Mouse (Mus musculus) stomach, postnatal 0 days (tissue): ENCODE data around the gene Dcst2. TPM values are rescaled to one million over a fixed set of nuclear protein-coding genes. Genes with fewer than 3 reads are reported as not detected.

Source experiments
- ATAC-seq: fragments of 200-750 bp; cut with Nextera tagmentation; 2 replicates; pipeline ENCODE4 v1.8.0; 2017; ENCODE audit not compliant: low FRiP score, low TSS enrichment
- DNase-seq: peaks from one replicate; pipeline ENCODE4 v3.0.0-alpha.2; 2016; ENCODE audit warnings: low spot score
- H3K27ac ChIP-seq: fragments of 300-500 bp; sonication (generic); replicated peaks from 2 replicates; pipeline ENCODE4 v1.5.1; 2014; ENCODE audit warnings: mild to moderate bottlenecking, control low read depth
- H3K27me3 ChIP-seq: fragments of 300-500 bp; sonication (generic); 2 replicates; pipeline ENCODE4 v1.6.1; 2014; ENCODE audit warnings: low read length; ENCODE audit not compliant: control insufficient read depth, insufficient read depth
- H3K36me3 ChIP-seq: fragments of 300-500 bp; sonication (generic); 2 replicates; pipeline ENCODE4 v1.6.1; 2014; ENCODE audit warnings: low read length, mixed read lengths; ENCODE audit not compliant: control insufficient read depth, insufficient read depth
- H3K4me1 ChIP-seq: fragments of 300-500 bp; sonication (generic); replicated peaks from 2 replicates; pipeline ENCODE4 v1.6.1; 2014; ENCODE audit warnings: antibody characterized with exemption; ENCODE audit not compliant: control insufficient read depth, insufficient read depth
- H3K4me2 ChIP-seq: fragments of 300-500 bp; sonication (generic); replicated peaks from 2 replicates; pipeline ENCODE4 v1.6.1; 2014; ENCODE audit warnings: low read depth, mild to moderate bottlenecking, control low read depth, moderate library complexity
- H3K4me3 ChIP-seq: fragments of 300-500 bp; sonication (generic); 2 replicates; pipeline ENCODE4 v1.5.1; 2014; ENCODE audit warnings: low read depth, low read length, control low read depth
- H3K9ac ChIP-seq: fragments of 300-500 bp; sonication (generic); 2 replicates; pipeline ENCODE4 v1.6.1; 2014; ENCODE audit warnings: mild to moderate bottlenecking, low read length, control low read depth, mixed read lengths
- H3K9me3 ChIP-seq: fragments of 300-500 bp; sonication (generic); 2 replicates; pipeline ENCODE4 v1.6.1; 2016; ENCODE audit warnings: low read length; ENCODE audit not compliant: control insufficient read depth
- CTCF ChIP-seq: IDR thresholded peaks from 2 replicates; pipeline ENCODE4 v1.5.1; 2016; ENCODE audit warnings: antibody characterized with exemption, low read depth, mild to moderate bottlenecking, moderate library complexity
- EP300 ChIP-seq: optimal IDR thresholded peaks from 2 replicates; pipeline ENCODE3; 2016; ENCODE audit warnings: antibody characterized with exemption
- WGBS: fragments of 180-500 bp; shearing (Covaris S2); extraction: QIAGEN DNeasy Blood & Tissue Kit; methylation state at CpG from one replicate; pipeline ENCODE4 v1.1.7; 2014; 5-methylcytosine and 5-hydroxymethylcytosine counted together
- polyA plus RNA-seq: library from polyadenylated mRNA; unstranded; fragments of >200 nt; fragmentation: Nextera tagmentation; extraction: Ambion mirVana; gene quantifications from 2 replicates; pipeline ENCODE4 v1.2.1, GENCODE M21; 2015

Dcst2 gene
- polyA plus RNA-seq, 1 experiment from 2014 or later: 0.33 TPM

DNA sequence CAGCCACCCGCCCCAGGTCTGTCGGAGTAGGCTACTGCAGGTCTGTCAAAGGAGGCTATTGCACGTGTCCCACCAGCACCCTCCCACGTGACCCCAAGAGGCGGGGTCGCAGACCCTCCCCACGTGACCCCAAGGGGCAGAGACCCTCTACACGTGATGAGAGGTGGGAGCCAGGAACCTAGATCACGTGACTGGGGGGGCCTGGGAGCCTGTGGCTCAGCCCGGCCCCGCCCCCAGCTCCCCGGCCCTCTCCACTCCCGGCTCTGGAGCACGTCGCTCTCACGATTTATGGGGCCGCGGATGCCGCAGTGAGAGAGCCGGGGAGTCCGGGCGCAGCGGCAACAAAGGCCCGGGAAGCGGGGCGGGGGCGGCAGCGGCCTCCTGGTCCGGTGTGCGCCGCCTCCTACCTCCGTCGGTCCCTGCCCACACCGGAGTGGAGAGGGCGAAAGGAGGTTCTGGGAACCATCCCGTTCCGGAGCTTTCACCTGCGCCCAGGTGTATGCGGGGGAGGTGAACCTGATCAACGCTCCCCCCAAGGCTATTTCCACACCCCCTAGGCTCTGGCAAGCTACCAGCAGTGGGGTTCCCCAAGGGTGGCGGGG, 41.1 kb upstream of the Dcst2 start:
- Histone ChIP-seq H3K9ac (peak overlapping the region; percentile 47), H3K27ac (no peak overlapping the region; the same call in 1 of the 2 replicates), H3K4me1 (peaks cover 13% of the 10 kb centered on the region), H3K4me3 (peak overlapping the region; percentile 56), H3K36me3 (no peaks in the 10 kb centered on the region), H3K27me3 (no peaks in the 10 kb centered on the region), H3K9me3 (no peaks in the 10 kb centered on the region), H3K4me2 (peak overlapping the region; percentile 99)
- ATAC-seq (no peak), DNase-seq (peak; percentile 54)
- TF ChIP-seq CTCF (no peak), EP300 (no peak)
- WGBS: under 1% methylated on average over 40 of the region's 41 CpGs

GRCm38 (mm10) chr3:89321183-89322130, 40.3 kb upstream of the Dcst2 start:
- Histone ChIP-seq H3K9ac (peak overlapping the region; percentile 47), H3K27me3 (no peaks in the 10 kb centered on the region)
- no peak for ATAC-seq

GRCm38 (mm10) chr3:89322131-89322500, 39.7 kb upstream of the Dcst2 start:
- TF ChIP-seq CTCF: no peak
- no peak for TF ChIP-seq EP300
- Histone ChIP-seq H3K9me3 (no peaks in the 10 kb centered on the region), H3K4me1 (peaks cover 13% of the 10 kb centered on the region), H3K36me3 (no peaks in the 10 kb centered on the region), H3K27me3 (no peaks in the 10 kb centered on the region), H3K27ac (no peak overlapping the region), H3K4me3 (peak overlapping the region; percentile 56), H3K4me2 (peak overlapping the region; percentile 99), H3K9ac (no peak overlapping the region; the same call in 1 of the 2 replicates)
- DNase-seq (no peak), ATAC-seq (no peak)
- WGBS: 2% methylated on average over 14 of the region's 14 CpGs

More at GRCm38 (mm10) chr3:89321183-89322130, 40.3 kb upstream of the Dcst2 start:
- 1% methylated on average over 64 of the region's 66 CpGs for WGBS
- H3K4me2 ChIP-seq: peak overlapping the region; percentile 99
- TF ChIP-seq EP300 (no peak), CTCF (no peak)
- H3K4me3 ChIP-seq: peak overlapping the region; percentile 56
- peak; percentile 42 for DNase-seq
- H3K4me1 ChIP-seq: peaks cover 13% of the 10 kb centered on the region
- H3K36me3 ChIP-seq: no peaks in the 10 kb centered on the region
- no peaks in the 10 kb centered on the region for H3K9me3 ChIP-seq
- no peak overlapping the region; the same call in 1 of the 2 replicates for H3K27ac ChIP-seq

DNA sequence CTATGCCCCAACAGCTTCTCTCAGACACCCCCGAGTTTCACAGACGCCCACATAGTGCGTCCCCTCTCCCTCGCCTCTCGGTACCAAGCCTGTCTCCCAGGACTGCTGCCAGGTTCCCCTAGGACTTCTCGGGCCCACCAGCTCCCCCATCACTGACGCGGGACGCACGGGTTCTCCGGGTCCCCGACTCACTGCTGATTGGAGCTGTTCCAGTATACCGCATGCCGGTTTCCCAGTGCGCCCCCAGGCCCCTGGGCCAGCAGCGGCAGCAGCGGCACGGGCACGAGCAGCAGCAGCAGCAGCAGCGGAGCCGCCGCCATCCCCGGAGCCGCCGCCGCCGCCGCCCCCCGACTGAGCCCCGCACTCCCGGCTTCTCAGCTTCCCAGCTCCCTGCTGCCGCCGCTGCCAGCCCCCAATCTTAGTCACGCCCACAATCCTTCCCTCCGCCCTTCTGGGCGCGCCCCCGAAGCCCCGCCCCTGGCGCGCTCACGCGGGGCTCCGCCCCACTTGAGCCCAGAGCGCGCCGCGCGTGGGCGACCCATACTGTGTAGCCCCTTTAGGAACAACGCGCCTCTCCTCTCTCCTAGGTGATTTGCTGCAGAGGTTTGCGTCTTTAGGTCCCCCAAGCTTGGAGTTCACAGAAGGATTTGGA, 39.1 kb upstream of the Dcst2 start, which contains the start of gene Efna3:
Efna3 (minus strand) TSS at position 452 of the 652 bp plus-strand sequence.
- WGBS: under 1% methylated on average over 47 of the region's 53 CpGs
- Histone ChIP-seq H3K4me3 (peak within 1 kb of the TSS; percentile 56), H3K36me3 (no peaks in the 10 kb centered on the region), H3K4me2 (peak within 1 kb of the TSS; percentile 99), H3K4me1 (peaks cover 13% of the 10 kb centered on the region), H3K27me3 (no peaks in the 10 kb centered on the region), H3K9me3 (no peaks in the 10 kb centered on the region), H3K27ac (no peak within 1 kb of the TSS), H3K9ac (peak within 1 kb of the TSS; percentile 69)
- peak; percentile 45; the same call in 1 of the 2 replicates for ATAC-seq
- TF ChIP-seq EP300: no peak
- DNase-seq: peak; percentile 78

GRCm38 (mm10) chr3:89325882-89326281, 35.9 kb upstream of the Dcst2 start:
- no peak overlapping the region for H3K4me3 ChIP-seq
- ATAC-seq: no peak
- TF ChIP-seq CTCF: no peak
- TF ChIP-seq EP300: no peak
- WGBS: 91% methylated on average over 8 of the region's 8 CpGs
- no peak for DNase-seq
- no peak overlapping the region for H3K9ac ChIP-seq
- no peak overlapping the region for H3K4me2 ChIP-seq
- no peaks in the 10 kb centered on the region for H3K27me3 ChIP-seq
- H3K27ac ChIP-seq: no peak overlapping the region
- H3K36me3 ChIP-seq: no peaks in the 10 kb centered on the region
- peaks cover 5% of the 10 kb centered on the region for H3K4me1 ChIP-seq
- no peaks in the 10 kb centered on the region for H3K9me3 ChIP-seq
